Mouse (Mus musculus): ENCODE measurements around the gene 4932438H23Rik. TPM values are rescaled to one million over a fixed set of nuclear protein-coding genes. Genes with fewer than 3 reads are reported as not detected.

The 4932438H23Rik gene
- polyA plus RNA-seq, 1 experiment = 0.02 TPM

- Histone ChIP-seq H3ac (ENCODE audit: control insufficient read depth, insufficient read length, low read depth) (no peak overlapping the region), H3K79me3 (ENCODE audit: low read depth) (no peaks in the 10 kb centered on the region), H3K36me3 (ENCODE audit: control insufficient read depth, insufficient read depth) (no peaks in the 10 kb centered on the region), H3K4me3 (ENCODE audit: insufficient read depth, poor library complexity, severe bottlenecking) (no peak overlapping the region), H3K27me3 (ENCODE audit: control insufficient read depth, insufficient read depth, insufficient read length) (peaks cover 44% of the 10 kb centered on the region), H3K79me2 (ENCODE audit: control insufficient read depth, insufficient read depth) (no peaks in the 10 kb centered on the region)
- no peak for TF ChIP-seq CEBPB (IDR thresholded peaks at IDR 0.05; ENCODE audit: low read depth)
- no peak for TF ChIP-seq MYOG (IDR thresholded peaks at IDR 0.05; ENCODE audit: control insufficient read depth, extremely low read depth, insufficient read length)
- no peak for TF ChIP-seq CTCF (IDR thresholded peaks at IDR 0.05; ENCODE audit: control insufficient read depth, insufficient read depth, insufficient read length)
- TF ChIP-seq MAX (IDR thresholded peaks at IDR 0.05) = no peak
- TF ChIP-seq FOSL1 (IDR thresholded peaks at IDR 0.05; ENCODE audit: insufficient read depth, low read length, poor library complexity, severe bottlenecking) = no peak
Measured at GRCm38 (mm10) chr16:91099444-91100065, 4.6 kb upstream of the 4932438H23Rik start.

GRCm38 (mm10) chr16:91097858-91098257, 2.9 kb upstream of the 4932438H23Rik start:
- no peak overlapping the region for H3K4me3 ChIP-seq (ENCODE audit: insufficient read depth, poor library complexity, severe bottlenecking)
- peaks cover 39% of the 10 kb centered on the region for H3K27me3 ChIP-seq (ENCODE audit: control insufficient read depth, insufficient read depth, insufficient read length)
- no peak for TF ChIP-seq CTCF (IDR thresholded peaks at IDR 0.05; ENCODE audit: control insufficient read depth, insufficient read depth, insufficient read length)
- TF ChIP-seq USF1 (IDR thresholded peaks at IDR 0.05; ENCODE audit: low read depth) = no peak
- TF ChIP-seq MYOD1 (IDR thresholded peaks at IDR 0.05; ENCODE audit: control insufficient read depth, insufficient read length, low read depth) = no peak
- no peak for TF ChIP-seq MAX (IDR thresholded peaks at IDR 0.05)
- no peak for TF ChIP-seq FOSL1 (IDR thresholded peaks at IDR 0.05; ENCODE audit: insufficient read depth, low read length, poor library complexity, severe bottlenecking)
- no peak for TF ChIP-seq CEBPB (IDR thresholded peaks at IDR 0.05; ENCODE audit: low read depth)
- no peak overlapping the region for H3ac ChIP-seq (ENCODE audit: control insufficient read depth, insufficient read length, low read depth)
- H3K79me3 ChIP-seq (ENCODE audit: low read depth) = no peaks in the 10 kb centered on the region
- no peaks in the 10 kb centered on the region for H3K79me2 ChIP-seq (ENCODE audit: control insufficient read depth, insufficient read depth)
- H3K36me3 ChIP-seq (ENCODE audit: control insufficient read depth, insufficient read depth) = no peaks in the 10 kb centered on the region

GRCm38 (mm10) chr16:91096984-91097506, 2.1 kb upstream of the 4932438H23Rik start:
- H3ac ChIP-seq (ENCODE audit: control insufficient read depth, insufficient read length, low read depth) = no peak overlapping the region
- no peaks in the 10 kb centered on the region for H3K36me3 ChIP-seq (ENCODE audit: control insufficient read depth, insufficient read depth)
- H3K79me2 ChIP-seq (ENCODE audit: control insufficient read depth, insufficient read depth) = no peaks in the 10 kb centered on the region
- H3K27me3 ChIP-seq (ENCODE audit: control insufficient read depth, insufficient read depth, insufficient read length) = peaks cover 39% of the 10 kb centered on the region
- no peak for TF ChIP-seq MYOD1 (IDR thresholded peaks at IDR 0.05; ENCODE audit: control insufficient read depth, insufficient read length, low read depth)
- H3K79me3 ChIP-seq (ENCODE audit: low read depth) = no peaks in the 10 kb centered on the region
- no peak overlapping the region for H3K4me3 ChIP-seq (ENCODE audit: insufficient read depth, poor library complexity, severe bottlenecking)

DNA sequence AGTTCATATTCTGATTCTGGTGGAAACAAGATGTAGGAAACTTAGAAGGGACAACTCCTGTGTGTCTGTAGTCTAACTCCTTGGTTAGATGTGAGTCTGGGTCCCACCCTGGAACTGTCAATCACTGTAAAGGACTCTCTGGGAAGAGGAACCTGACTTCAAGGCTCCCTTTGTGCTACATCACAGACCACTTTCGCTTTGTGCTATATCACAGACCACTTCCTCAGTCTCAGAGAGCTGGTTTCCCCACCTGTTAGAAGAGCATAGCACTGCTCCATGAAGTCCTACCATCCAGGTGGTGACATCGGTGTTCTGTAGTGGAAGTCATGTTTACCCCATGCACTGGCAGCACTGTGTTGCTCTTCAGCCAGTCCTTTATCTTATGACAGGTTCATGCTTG, 1.1 kb upstream of the 4932438H23Rik start:
- Histone ChIP-seq H3K79me2 (ENCODE audit: control insufficient read depth, insufficient read depth) (no peaks in the 10 kb centered on the region), H3ac (ENCODE audit: control insufficient read depth, insufficient read length, low read depth) (no peak overlapping the region), H3K27me3 (ENCODE audit: control insufficient read depth, insufficient read depth, insufficient read length) (peaks cover 44% of the 10 kb centered on the region), H3K79me3 (ENCODE audit: low read depth) (no peaks in the 10 kb centered on the region), H3K4me3 (ENCODE audit: insufficient read depth, poor library complexity, severe bottlenecking) (no peak overlapping the region), H3K36me3 (ENCODE audit: control insufficient read depth, insufficient read depth) (no peaks in the 10 kb centered on the region)
- TF ChIP-seq CTCF (IDR thresholded peaks at IDR 0.05; ENCODE audit: control insufficient read depth, insufficient read depth, insufficient read length) (no peak), CEBPB (IDR thresholded peaks at IDR 0.05; ENCODE audit: low read depth) (no peak), MYOG (IDR thresholded peaks at IDR 0.05; ENCODE audit: control insufficient read depth, extremely low read depth, insufficient read length) (no peak), MAX (IDR thresholded peaks at IDR 0.05) (no peak), FOSL1 (IDR thresholded peaks at IDR 0.05; ENCODE audit: insufficient read depth, low read length, poor library complexity, severe bottlenecking) (no peak), USF1 (IDR thresholded peaks at IDR 0.05; ENCODE audit: low read depth) (no peak), MYOD1 (IDR thresholded peaks at IDR 0.05; ENCODE audit: control insufficient read depth, insufficient read length, low read depth) (no peak)

DNA sequence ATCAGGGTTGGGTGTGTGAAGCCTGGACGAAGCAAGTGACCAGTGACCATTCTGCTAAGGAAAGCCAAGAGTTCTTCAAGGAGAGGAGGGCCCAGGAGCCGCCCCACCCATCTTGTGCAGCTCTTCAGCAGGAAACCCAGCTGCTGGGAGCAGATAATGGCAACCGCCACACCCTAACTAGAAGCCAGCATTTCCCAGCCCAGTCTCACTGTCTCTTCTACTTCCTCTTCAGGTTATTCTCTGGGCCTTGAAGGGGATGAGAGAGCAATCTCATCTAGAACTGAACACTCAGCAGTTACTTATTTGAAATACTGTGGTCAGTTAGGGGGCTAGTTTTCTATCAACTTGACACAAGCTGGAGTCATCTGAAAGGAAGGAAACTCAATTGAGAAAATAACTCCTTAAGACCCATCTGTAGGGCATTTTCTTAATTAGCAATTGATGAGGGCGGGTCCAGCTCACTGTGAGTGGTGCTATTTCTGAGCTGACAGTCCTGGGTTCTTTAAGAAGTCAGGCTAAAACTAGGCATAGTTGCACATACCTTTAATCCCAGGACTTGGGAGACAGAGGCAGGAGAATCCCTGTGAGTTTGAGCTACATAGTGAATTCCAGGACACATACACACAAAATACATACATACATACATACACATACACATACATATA, 8.1 kb downstream of the 4932438H23Rik start:
- no peaks in the 10 kb centered on the region for H3K79me2 ChIP-seq (ENCODE audit: control insufficient read depth, insufficient read depth)
- H3ac ChIP-seq (ENCODE audit: control insufficient read depth, insufficient read length, low read depth) = no peak overlapping the region
- no peaks in the 10 kb centered on the region for H3K36me3 ChIP-seq (ENCODE audit: control insufficient read depth, insufficient read depth)
- H3K27me3 ChIP-seq (ENCODE audit: control insufficient read depth, insufficient read depth, insufficient read length) = peaks cover 33% of the 10 kb centered on the region
- no peaks in the 10 kb centered on the region for H3K79me3 ChIP-seq (ENCODE audit: low read depth)
- no peak overlapping the region for H3K4me3 ChIP-seq (ENCODE audit: insufficient read depth, poor library complexity, severe bottlenecking)
- TF ChIP-seq CTCF (IDR thresholded peaks at IDR 0.05; ENCODE audit: control insufficient read depth, insufficient read depth, insufficient read length) = no peak
- no peak for TF ChIP-seq MYOD1 (IDR thresholded peaks at IDR 0.05; ENCODE audit: control insufficient read depth, insufficient read length, low read depth)
- no peak for TF ChIP-seq MAX (IDR thresholded peaks at IDR 0.05)
- TF ChIP-seq USF1 (IDR thresholded peaks at IDR 0.05; ENCODE audit: low read depth) = no peak
- no peak for TF ChIP-seq CEBPB (IDR thresholded peaks at IDR 0.05; ENCODE audit: low read depth)
- no peak for TF ChIP-seq FOSL1 (IDR thresholded peaks at IDR 0.05; ENCODE audit: insufficient read depth, low read length, poor library complexity, severe bottlenecking)
- TF ChIP-seq MYOG (IDR thresholded peaks at IDR 0.05; ENCODE audit: control insufficient read depth, extremely low read depth, insufficient read length) = no peak
